ENCODE assay signal across 17 mouse cellular contexts in the genomic region with DNA sequence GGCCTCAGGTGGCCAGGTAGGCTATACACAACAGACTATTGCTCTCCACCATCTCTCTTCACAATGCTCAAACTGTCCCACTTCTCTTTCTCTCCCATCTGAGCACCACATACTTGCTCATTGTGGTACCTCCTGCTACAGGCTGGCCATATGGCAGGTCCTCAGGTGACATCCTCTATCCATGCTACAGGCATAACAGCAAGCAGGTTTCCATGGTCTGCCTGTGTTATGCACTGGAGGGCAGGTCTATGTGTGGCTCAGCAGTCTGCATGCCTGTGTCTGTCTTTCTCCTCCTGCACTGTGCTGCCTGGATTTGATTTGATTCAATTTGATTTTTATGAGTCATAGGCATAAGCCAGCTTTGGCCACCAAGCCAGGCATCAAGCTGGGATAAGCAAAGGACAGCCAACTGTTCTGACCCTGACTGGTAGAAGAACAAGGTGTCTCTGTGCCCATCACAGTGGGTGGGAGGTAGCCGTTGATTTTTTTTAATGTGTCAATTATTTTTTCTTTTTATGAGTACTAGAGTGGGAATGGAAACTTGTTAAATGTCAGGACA.
DNase-seq lines count a peak whose midpoint lies in the region; ATAC-seq and TF ChIP-seq lines count a peak whose summit lies in the region.
"Had no signal": no experiment of that assay in that cellular context is flagged by ENCODE, and none has a peak within 500 bp of the region (broad histone marks: within the 10 kb centered on the region; RNA-seq: fewer than 3 reads in every experiment).

No protein-coding gene starts in this region.

- H3K9me3 ChIP-seq in megakaryocyte, embryonic 14.5 days = peaks cover 19% of the 10 kb centered on the region
- no peaks in the 10 kb centered on the region for H3K9me3 ChIP-seq in hindbrain, embryonic 16.5 days (ENCODE audit: control insufficient read depth, low read length)
- H3K9me3 ChIP-seq: embryonic facial prominence, embryonic 12.5 days; forebrain, embryonic 15.5 days had no signal

- DNase-seq in adrenal gland, adult 2 months = peak; percentile 3
- no peak for DNase-seq in adrenal gland, postnatal 10 days
- DNase-seq in cerebellum, adult 2 months = peak; percentile 91 to 97
- DNase-seq in layer of hippocampus, postnatal 25 days (ENCODE audit: extremely low spot score in 1 of 2, low spot score in 1 of 2) = no peak
- DNase-seq: gastrocnemius, adult 2 months; heart, adult 18-20 months; right cerebral cortex, postnatal 25 days; thymus, postnatal 36 days had no signal

- H3K36me3 ChIP-seq in megakaryocyte, embryonic 14.5 days (replicated peaks; ENCODE audit: low read length) = no peaks in the 10 kb centered on the region
- no peaks in the 10 kb centered on the region for H3K36me3 ChIP-seq in hindbrain, embryonic 16.5 days (ENCODE audit: control insufficient read depth, insufficient read depth, low read length)
- H3K36me3 ChIP-seq: embryonic facial prominence, embryonic 12.5 days; forebrain, embryonic 15.5 days had no signal

- H3K27ac ChIP-seq in cerebellum, adult 2 months (ENCODE audit: insufficient read depth, low read length) = peak overlapping the region; percentile 55
- no peak overlapping the region for H3K27ac ChIP-seq in hindbrain, embryonic 16.5 days (ENCODE audit: low read depth, low read length)
- H3K27ac ChIP-seq: embryonic facial prominence, embryonic 12.5 days; forebrain, embryonic 15.5 days; gastrocnemius, adult 2 months; kidney, postnatal 0 days; liver, embryonic 14.5 days had no signal

- ATAC-seq in megakaryocyte, adult 5-6 weeks (ENCODE audit: poor library complexity, severe bottlenecking) = no peak
- peak; percentile 63 for ATAC-seq in hindbrain, embryonic 16.5 days
- no peak for ATAC-seq in erythroid progenitor cell, adult 5-6 weeks (replicated peaks; ENCODE audit: low FRiP score, poor library complexity, severe bottlenecking)
- ATAC-seq: forebrain, embryonic 15.5 days; intestine, embryonic 16.5 days had no signal

- WGBS in cerebellum, adult 2 months = 6% methylated on average over 1 of the region's 1 CpGs
- 72% methylated on average over 1 of the region's 1 CpGs for WGBS in hindbrain, embryonic 16.5 days

- no peaks in the 10 kb centered on the region for H3K27me3 ChIP-seq in megakaryocyte, embryonic 14.5 days (replicated peaks)
- H3K27me3 ChIP-seq in cerebellum, adult 2 months (ENCODE audit: control insufficient read depth, insufficient read depth, low read length) = no peaks in the 10 kb centered on the region
- H3K27me3 ChIP-seq in hindbrain, embryonic 16.5 days (replicated peaks; ENCODE audit: control insufficient read depth, insufficient read depth, low read length) = no peaks in the 10 kb centered on the region
- H3K27me3 ChIP-seq: embryonic facial prominence, embryonic 12.5 days; forebrain, embryonic 15.5 days had no signal

- TF ChIP-seq POLR2A in cerebellum, adult 2 months (IDR thresholded peaks at IDR 0.05; ENCODE audit: borderline replicate concordance, insufficient read depth, low read length) = no peak; the same call in 1 of the 2 replicates

- TF ChIP-seq CTCF in cerebellum, adult 2 months (IDR thresholded peaks at IDR 0.05; ENCODE audit: borderline replicate concordance, insufficient read depth, low read depth, low read length) = no peak

- no peaks in the 10 kb centered on the region for H3K4me1 ChIP-seq in megakaryocyte, embryonic 14.5 days
- peaks cover 10% of the 10 kb centered on the region; the same call in 1 of the 2 replicates for H3K4me1 ChIP-seq in cerebellum, adult 2 months (ENCODE audit: control insufficient read depth, insufficient read depth, low read length)
- no peaks in the 10 kb centered on the region for H3K4me1 ChIP-seq in hindbrain, embryonic 16.5 days (ENCODE audit: control insufficient read depth, insufficient read depth, low read depth, low read length)
- H3K4me1 ChIP-seq: embryonic facial prominence, embryonic 12.5 days; forebrain, embryonic 15.5 days had no signal

- H3K4me2 ChIP-seq in hindbrain, embryonic 16.5 days (ENCODE audit: low read length) = no peak overlapping the region
- H3K4me2 ChIP-seq: embryonic facial prominence, embryonic 12.5 days; forebrain, embryonic 15.5 days had no signal

- no peak overlapping the region for H3K9ac ChIP-seq in hindbrain, embryonic 16.5 days (ENCODE audit: low read depth, low read length)
- H3K9ac ChIP-seq: embryonic facial prominence, embryonic 12.5 days; forebrain, embryonic 15.5 days; liver, embryonic 14.5 days had no signal

- peak overlapping the region; percentile 35 for H3K4me3 ChIP-seq in megakaryocyte, embryonic 14.5 days (replicated peaks)
- H3K4me3 ChIP-seq in cerebellum, adult 2 months (replicated peaks; ENCODE audit: insufficient read depth, low read depth, low read length) = no peak overlapping the region
- H3K4me3 ChIP-seq in hindbrain, embryonic 16.5 days (ENCODE audit: low read length) = no peak overlapping the region
- H3K4me3 ChIP-seq: embryonic facial prominence, embryonic 12.5 days; forebrain, embryonic 15.5 days; gastrocnemius, adult 2 months had no signal

Comparison
In these comparisons a context has a peak if more than half of its experiments do, and no peak if none do; other contexts are left out.
1. DNase-seq: peak in adrenal gland, adult 2 months (single experiment) and cerebellum, adult 2 months (2 of 2); none in adrenal gland, postnatal 10 days (single experiment) and layer of hippocampus, postnatal 25 days (0 of 2).